Mouse (Mus musculus): ENCODE data around the gene Dbi.
A peak's percentile ranks its signal among the peaks of the same experiment; 100 is the strongest.

GRCm38 (mm10) chr1:120080632-120081031 is 40.2 kb downstream of the Dbi start:
- TF ChIP-seq USF1 (IDR thresholded peaks at IDR 0.05; ENCODE audit: low read depth) (no peak), E2F4 (IDR thresholded peaks at IDR 0.05; ENCODE audit: insufficient read depth) (no peak), POLR2A (IDR thresholded peaks at IDR 0.05; ENCODE audit: insufficient read length, low read depth) (no peak), POLR2AphosphoS2 (IDR thresholded peaks at IDR 0.05; ENCODE audit: insufficient read length, low read depth) (no peak), MAX (IDR thresholded peaks at IDR 0.05; ENCODE audit: low read depth) (no peak), MYOD1 (IDR thresholded peaks at IDR 0.05; ENCODE audit: control insufficient read depth in 1 of 3, insufficient read length in 2 of 3, low read depth in 2 of 3) (peak; percentile 61 to 79 (median 77)), TCF3 (IDR thresholded peaks at IDR 0.05; ENCODE audit: insufficient read length, low read depth) (no peak), CEBPB (IDR thresholded peaks at IDR 0.05; ENCODE audit: insufficient read depth, poor library complexity, severe bottlenecking) (no peak), TCF12 (IDR thresholded peaks at IDR 0.05; ENCODE audit: insufficient read depth, poor library complexity, severe bottlenecking) (no peak), MYOG (IDR thresholded peaks at IDR 0.05; ENCODE audit: control insufficient read depth in 1 of 3, insufficient read depth in 1 of 3, insufficient read length in 2 of 3, low read depth in 2 of 3) (no peak)

Measured in myocyte (in vitro differentiated cells).